Mouse (Mus musculus) MEL-GATA-1-ER (cell line): ENCODE data around the gene Kcnn1.
A peak's percentile ranks its signal among the peaks of the same experiment; 100 is the strongest.

Source experiments
- DNase-seq: peaks from one replicate; pipeline ENCODE4 v3.0.0-alpha.2; 2012; ENCODE audit warnings: low read depth; ENCODE audit errors: extremely low read depth

The Kcnn1 gene

DNA sequence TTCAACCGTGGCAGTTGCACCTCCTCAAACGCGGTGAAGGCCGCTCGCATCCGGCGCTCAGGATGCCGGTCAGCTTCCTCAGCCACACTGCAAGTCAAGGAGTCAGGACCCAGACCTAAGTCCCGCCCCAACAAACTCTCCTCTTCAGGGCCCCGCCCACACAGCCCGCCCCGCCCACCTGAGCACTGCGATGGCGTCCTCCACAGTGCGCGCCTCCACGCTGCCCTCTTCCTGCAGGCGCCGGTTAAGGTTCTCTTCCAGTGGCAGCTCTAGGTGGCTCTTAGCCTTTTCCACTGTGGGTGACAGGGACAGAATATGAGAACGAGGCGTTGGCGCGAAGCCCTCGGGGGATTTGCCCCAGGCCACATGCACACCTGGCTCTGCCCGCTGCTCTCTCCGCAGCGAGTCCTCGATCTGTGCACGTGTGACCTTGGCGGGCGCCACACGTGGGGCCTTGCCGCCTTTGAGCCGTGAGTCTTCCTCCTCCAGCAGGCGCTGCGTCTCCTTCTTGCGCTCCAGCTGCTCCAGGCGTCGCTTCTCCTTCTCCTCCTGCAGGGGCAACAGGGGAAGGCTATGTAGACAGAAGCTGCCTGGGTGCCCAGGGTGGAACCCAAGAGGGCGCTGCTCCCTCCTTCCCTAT lies 5.6 kb upstream of the Kcnn1 start:
- peak; percentile 19 for DNase-seq

DNA sequence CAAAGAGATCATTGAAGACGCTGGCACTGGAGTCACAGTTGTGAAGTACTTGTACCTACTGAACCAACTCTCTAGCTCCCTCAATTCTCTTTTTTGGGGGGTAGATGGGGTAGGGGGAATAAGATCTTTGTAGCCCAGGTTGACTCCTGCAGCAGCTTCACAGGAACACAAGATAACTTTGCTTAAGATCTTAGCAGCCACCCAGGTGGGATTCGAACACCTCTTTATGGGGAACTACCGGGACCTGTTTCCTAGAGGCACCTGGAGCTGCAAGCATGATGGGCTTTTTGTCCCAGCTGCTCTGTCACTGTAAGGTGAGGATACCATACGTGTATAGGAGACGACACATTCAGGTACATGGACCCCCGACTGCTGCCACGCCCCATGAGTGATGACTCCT lies 3.5 kb upstream of the Kcnn1 start:
- no peak for DNase-seq

DNA sequence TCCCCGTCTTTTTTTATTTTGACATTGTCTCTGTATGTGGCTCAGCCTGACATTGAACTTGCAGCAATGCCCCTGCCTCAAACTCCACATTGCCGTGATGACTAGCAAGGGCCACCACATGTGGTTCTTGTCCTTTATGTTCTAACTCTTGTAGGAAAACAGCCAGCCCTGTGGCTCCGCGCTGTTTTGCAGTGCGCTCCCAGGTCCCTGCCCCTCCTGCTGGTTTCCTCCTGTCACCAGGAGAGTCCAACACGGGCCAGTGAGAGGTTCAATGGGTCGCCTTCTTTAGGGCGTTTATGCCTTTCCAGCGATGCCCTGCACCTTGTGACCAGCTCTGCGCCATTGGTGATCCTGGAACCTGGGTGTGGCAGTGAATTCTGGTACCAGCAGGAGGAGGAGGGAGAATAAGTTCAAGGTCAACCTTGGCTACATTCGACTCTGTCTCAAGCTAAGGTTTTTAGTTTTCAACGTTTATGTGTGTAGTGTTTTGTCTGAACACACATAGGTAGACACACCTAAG lies 3.0 kb upstream of the Kcnn1 start:
- DNase-seq, result no peak

DNA sequence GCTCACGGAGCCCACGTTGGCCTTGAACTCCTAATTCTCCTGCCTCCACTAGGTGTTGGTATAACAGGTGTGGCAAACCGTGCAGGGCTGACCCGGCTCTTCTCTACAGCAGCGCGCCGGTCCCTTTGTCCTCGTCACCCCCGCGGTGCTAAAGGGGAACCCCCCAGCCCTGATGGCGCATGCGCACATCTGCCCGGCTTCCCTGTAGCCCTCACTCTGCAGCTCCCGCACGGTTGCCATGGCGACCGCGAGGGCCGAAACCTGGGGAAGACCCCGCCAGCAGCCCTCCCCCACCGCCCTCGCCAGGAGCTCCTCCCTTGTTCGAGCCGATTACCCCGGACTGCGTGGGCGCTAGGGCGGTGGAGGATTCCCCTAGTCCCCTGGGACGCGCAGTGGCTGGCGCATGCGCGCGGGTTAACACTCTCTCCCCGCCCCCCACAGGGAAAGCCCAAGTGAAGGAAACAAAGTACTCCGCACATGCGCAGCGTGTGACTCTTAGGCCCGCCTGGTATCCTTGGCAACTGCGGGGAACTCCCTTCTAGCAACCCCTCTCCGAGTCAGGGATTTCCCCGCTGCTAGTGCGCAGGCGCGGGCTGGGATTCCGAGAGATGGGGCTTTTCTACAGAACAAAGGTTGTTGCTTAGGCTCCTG lies 2.4 kb upstream of the Kcnn1 start:
- peak; percentile 96 for DNase-seq

DNA sequence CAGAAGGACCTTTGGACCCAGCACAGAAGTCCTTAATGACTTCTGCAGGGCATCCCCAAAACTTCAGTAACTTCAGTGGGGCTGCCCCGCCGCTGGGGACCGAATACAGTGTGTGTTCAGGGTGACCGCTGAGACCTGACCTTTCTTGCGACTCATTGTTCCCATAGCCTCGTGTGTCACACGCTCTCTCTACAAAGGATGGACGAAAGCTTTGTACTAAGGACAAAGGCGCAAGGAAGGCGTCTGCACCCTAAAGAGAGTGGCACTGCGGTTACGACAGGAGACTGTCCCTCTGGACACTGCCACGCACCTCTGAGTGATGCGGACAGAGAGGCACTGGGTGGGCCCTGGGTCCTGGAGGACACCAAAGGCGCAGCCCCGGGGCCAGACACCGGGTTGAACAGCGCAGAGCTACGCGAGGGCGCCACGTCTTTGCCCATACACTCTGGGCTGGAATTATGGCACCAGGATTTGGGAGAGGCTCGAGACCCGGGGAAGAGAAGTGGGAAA lies 1.7 kb upstream of the Kcnn1 start:
- peak; percentile 39 for DNase-seq

DNA sequence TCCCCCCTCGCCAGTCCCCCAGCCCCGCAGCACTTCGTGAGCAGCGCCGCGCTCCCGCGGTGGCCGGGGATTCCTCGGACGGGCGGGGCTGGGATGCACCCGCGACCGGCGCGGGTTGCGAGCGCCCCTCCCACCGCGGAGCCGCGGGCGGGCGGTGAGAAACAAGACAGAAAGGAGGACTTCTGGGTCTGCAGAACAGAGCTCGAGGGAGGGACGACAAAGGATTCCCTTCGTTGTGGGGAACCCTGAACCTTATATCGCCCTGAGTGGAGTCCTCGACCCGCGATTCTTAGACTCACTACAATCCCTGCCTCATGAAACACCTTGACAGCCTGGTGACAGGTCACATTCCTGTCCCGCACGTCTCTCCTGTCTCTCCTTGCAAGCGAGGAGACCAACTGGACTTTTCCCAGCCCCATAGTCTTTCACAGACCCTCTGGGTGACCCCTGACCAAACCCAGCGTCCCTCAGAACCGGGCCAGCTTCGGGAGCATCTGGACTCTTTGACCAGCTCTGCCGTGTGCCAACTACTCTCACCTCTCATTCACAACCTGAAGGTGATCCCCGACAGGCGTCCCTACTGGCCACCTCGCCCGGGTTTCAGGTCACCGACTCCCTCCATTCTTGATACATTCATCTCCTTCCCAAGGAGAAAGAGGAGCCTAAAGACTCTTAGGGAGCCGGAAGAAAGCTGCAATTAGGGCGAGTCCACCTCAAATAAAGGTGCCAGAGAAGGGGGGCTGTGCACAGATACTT lies 1.1 kb upstream of the Kcnn1 start:
- no peak for DNase-seq

DNA sequence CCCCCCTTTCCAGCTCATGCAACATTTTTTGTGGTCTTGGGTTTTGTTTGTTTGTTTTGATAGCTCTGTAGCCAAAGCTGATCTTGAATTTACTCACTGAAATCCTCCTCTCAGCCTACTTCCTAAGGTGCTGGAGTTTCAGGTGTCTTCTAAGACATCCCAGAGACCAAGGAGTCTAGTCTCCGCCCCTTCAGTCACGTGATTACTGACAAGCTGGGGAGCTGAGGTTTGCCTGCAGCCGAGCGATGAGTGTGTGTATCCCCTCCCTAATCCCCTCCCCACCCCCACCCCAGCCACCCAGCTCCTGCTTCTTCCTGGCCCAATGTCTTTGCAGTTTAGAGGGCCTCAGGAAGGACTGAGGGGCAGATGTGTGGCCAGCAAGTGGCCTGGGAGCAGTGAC lies 5.5 kb downstream of the Kcnn1 start:
- no peak for DNase-seq

DNA sequence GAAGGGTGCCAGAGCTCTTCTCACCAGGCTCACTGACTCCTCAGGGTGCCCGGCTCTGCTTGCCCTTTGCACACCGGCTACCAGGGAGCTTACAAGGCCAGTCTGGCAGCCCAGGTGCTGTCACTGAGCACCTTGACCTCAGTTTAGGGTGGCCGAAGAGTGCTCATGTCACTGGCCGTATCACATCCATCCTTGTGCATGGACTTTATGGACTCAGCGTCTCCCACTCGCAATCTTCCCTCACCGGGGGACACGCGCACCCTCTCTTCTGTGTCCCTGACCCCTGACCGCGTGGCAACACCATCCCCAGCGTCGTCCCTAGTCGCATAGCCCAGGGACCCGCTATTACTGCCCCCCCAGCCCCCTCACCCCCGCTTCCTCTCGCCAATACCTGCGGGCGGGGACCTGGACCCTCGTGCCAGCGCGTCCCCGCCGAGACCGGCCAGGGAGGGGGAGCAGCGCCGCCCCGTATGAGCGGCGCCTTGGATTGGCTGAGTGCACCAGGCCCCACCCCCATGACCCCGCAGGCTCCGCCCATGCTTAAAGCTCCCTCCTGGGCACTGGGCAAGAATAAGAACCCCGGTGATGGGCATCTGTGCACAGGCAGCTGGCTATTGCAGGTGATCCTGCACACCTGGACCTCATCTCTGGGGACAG lies 6.4 kb downstream of the Kcnn1 start:
- DNase-seq, result peak; percentile 24

DNA sequence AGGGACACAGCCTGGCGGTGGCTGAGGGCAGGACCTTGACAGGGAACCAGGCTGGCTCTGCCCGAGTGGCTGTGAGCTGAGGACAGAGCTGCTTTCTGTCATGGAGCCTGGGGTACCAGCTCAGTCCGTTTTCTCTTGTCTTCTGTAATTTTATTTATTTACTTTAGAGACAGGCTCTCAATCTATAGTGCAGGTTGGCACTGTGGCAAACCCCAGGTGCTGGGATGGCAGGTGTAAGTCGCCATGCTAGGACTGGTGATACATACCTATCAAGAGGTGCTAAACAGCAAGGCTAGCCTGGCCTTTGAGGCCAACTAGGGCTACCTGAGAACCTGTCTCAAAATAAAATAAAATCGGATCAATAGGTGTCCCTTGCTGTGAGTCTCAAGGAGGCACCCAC lies 7.0 kb downstream of the Kcnn1 start:
- no peak for DNase-seq

DNA sequence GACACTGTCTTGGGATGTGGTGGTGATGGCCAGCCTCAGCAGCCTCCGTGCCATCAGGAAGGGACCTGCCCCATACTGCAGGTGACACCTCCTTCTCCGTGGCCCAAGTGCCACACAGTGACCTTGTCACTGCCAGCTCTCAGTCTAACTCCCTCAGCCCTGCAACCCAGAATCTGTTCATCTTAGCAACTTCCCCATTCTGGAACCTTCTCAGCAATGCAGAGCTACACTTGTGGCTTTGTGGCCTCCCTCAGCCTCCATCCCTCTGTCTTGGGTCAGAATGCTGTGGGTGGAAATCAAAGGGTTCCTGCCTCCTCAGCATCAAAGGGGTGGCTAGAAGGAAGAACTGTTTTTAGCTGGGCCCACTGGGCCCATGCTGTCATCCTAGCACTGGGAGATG lies 9.2 kb downstream of the Kcnn1 start:
- peak; percentile 62 for DNase-seq

DNA sequence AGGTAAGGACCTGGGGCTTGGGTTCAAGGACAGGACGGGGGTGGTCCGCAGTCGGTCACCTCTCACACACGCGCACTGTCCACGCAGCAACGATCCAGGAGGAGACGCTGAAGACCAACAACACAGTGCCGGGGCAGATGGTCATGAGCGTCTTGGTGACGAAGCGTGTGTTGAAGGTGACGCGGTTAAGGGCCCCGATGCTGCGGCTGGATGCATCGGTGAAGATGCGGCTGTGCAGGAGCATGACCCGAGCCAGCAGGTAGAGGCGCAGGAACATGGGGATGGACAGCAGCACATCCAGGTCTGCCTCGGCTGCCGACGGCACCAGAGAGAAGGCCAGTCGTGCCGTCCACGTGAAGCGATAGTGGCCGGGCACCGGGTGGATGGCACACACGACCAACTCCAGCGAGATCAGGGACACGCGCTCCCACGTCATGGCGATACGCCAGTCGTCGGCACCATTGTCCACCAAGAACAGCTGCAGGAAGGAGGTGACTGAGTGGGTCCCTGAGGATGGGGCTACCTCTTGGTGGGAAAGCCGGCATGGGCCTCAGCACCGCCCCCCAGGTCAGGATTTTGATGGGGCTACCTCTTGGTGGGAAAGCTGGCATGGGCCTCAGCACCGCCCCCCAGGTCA lies 10.3 kb downstream of the Kcnn1 start:
- no peak for DNase-seq

DNA sequence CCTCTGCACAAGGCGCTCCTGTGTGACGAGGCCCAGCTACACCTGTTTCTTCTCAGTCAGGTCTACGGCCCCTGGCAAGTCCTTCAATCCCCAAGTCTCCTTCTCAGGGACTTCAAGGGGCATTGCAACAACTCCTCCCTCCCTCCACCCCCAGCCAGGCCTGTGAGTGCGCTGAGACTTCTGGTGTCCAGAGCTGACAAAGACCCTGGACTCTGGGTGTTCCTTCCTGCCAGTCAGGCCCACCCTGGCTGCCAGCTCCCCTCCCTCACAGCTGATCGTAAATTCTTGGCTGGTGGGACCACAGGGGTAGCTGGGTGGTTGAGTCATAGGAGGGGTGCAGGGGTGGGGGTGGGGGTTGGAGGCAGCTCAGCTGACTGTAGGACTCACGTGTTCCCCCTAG lies 11.2 kb downstream of the Kcnn1 start:
- no peak for DNase-seq

DNA sequence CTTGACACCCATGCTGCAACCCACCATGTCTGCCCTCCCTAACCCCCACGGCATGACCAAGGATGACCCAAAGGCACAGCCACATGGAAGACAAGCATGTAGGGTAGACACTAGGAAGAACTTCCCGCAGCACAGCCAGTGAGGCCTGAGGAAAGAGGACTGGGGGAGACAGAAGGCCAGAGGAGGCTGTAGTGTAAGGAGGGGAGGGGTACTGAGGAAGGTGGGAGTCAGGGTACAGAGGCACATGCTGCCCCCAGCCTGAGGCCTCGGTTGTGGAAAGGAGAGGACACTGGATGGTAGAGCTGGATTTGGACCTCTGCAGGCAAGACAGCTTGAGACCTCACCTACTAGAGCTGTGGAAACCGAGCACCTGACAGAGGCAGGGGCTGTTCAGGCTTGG lies 12.1 kb downstream of the Kcnn1 start:
- no peak for DNase-seq

DNA sequence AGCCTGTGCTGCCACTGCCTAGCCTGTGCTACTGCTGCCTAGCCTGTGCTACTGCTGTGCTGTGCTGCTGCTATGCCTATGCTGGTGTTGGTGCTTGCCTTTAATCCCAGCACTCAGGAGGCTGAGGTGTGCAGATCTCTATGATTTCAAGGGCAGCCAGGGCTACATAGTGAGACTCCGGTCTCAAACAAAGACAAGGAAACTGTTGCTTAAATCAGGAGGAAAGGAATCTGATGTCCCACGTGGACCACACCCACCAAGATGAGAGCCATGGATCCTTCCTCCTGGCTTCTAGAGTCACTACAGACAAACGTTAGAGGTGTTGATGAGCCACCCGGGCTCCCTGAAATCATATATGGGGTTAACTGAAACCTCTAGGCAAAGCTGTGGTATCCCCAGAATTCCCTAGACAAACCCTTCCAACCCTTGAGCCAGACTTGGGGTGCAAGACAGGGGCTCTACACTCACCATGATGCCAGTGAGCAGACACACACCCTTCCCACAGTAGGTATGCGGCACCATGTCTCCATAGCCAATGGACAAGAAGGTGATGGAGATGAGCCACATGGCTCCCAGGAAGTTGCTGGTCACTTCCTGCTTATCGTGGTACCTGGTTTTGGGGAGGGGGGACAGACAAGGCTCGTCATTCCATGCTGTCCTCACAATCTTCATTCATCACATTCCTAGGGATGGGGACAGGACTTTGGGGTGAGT lies 12.8 kb downstream of the Kcnn1 start:
- no peak for DNase-seq

DNA sequence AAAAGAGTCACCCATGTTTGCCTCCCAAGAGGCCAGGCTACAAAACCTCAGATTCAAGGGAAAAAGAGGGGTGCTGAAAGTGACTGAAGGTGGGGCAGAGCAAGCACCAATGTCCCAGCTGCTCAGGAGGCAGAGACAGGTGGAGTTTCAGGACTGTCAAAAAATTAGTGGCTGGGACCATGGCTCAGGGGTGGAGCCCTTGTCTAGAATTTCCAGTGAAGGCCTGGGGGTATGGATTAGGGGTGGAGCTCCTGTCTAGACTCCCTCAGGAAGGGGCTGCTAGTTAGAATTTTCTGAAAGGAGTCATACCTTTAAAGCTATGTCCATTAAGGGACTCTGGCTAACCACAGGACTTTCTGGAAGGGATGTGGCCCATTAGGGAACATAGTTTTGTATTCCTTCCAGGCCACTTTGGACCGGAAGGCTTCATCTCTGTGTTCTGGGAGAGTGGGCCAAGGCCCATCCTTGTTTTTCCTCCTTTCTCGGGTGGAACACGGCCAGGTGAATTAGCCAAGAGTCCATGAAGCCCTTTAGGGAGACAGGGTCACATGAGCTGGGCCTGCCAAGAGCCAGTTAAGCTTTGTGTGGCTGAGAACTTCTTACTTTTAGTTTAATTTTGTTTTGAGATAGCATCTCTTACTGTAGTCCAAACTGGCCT lies 13.6 kb downstream of the Kcnn1 start:
- DNase-seq, result no peak

DNA sequence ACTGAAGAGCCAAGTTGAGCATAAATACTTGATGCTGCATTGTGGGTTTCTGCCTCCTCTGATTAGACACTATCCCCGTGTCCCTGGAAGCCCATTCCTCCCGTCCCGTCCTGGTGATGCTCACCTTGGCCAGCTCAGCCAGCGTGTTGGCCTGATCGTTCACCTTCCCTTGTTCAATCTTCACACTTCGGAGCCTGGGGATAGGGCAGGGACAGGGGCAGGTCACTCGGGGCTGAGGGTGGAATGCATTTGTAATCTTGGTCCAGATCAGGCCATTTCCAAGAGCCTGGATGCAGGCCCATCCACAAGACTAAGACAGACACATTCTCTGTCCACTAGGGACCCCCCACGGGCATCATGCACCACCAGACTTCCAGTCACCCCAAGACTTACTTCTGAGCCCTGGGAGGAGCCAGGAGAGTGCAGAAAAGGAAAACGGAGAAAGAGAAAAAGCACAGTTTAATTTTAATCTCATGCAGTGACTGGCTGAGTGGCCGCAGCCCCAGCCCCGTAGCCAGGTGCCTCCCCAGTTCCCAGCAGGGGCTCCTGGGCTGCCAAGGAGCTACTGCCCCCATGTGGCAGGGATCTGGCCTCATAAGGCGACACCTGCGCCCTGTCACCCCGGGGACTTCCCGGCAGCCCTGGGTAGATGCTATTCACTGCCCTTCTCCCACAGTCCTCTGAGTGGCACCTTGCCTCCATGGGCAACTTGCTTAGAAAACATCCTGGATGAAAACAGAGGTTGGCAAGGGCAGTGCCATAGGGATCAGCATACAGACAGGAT lies 16.5 kb downstream of the Kcnn1 start:
- DNase-seq, result no peak

DNA sequence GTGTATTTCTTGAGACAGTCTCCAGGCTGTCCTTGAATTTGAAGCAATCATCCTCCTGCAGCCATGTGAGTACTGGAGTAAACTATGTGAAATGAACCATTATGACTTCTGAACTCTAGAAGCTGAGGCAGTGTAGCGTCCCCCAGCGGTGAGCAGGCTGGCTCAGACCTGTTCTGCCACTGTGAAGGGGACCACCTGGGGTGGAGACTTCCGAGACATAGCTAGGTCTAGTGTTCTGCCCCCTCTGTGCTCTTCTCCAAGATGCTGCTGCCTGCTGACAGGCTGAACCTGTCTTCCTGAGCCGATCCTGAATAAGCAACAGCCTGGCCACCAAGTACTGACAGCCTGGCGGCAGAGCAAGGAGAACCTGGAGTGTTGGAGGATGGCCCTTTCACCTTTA lies 17.9 kb downstream of the Kcnn1 start:
- DNase-seq, result no peak

DNA sequence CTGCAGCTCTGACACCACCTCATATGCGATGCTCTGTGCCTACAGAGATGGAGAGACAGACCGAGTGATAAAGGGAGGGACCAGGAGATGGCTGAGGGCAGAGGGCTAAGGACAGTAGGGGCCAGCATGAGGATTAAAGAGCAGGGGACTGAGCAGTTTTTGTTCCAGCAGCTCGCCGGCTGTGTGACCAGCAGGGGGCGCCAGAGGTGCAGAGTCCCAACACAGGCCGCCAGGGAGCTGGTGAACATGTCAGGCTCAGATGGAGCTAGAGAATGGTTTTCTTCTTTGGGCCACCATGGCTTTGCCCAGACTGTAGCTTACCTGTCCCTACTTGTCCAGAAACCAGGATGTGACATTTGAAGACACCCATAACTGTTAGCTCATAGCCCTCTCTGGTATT lies 18.5 kb downstream of the Kcnn1 start:
- DNase-seq, result peak; percentile 26

DNA sequence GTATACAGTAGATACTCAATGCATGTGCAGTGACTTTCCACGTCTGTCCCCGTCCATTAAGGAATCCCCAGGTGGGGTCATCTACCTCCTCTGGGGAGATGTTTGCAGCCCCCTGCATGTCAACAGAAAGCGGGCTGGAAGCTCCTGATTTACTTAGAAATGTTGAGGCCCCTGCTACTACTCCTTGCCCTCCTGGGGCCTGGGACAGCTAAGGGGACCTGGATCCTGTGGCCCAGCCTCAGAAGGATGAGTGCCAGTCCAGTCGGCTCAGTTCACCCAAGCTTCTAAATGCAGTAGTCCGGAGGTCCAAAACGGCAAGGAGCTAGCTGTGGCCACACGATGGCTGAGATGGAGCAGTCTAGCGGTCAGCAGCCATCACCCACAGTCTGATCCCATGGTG lies 19.1 kb downstream of the Kcnn1 start:
- no peak for DNase-seq
